Mouse (Mus musculus) limb, embryonic 11.5 days (tissue): ENCODE measurements around the gene Spesp1. TPM values are rescaled to one million over a fixed set of nuclear protein-coding genes. Genes with fewer than 3 reads are reported as not detected.

ENCODE experiments used
- ATAC-seq: fragments of 200-750 bp; cut with Nextera tagmentation; 2 replicates; pipeline ENCODE4 v1.8.0; 2017; ENCODE audit warnings: low read depth; ENCODE audit not compliant: insufficient number of reproducible peaks, low FRiP score, low TSS enrichment
- DNase-seq: peaks from one replicate; pipeline ENCODE4 v3.0.0-alpha.2; 2015; ENCODE audit warnings: low spot score
- H3K27ac ChIP-seq: fragments of 300-500 bp; sonication (generic); replicated peaks from 2 replicates; pipeline ENCODE4 v1.5.1; 2014; ENCODE audit warnings: low read depth, mild to moderate bottlenecking, low read length
- H3K27me3 ChIP-seq: fragments of 300-500 bp; sonication (generic); 2 replicates; pipeline ENCODE4 v1.6.1; 2014; ENCODE audit warnings: mild to moderate bottlenecking, low read length, mixed read lengths; ENCODE audit not compliant: control insufficient read depth, insufficient read depth
- H3K36me3 ChIP-seq: fragments of 300-500 bp; sonication (generic); 2 replicates; pipeline ENCODE4 v1.6.1; 2014; ENCODE audit warnings: mild to moderate bottlenecking, low read length, moderate library complexity, mixed read lengths; ENCODE audit not compliant: control insufficient read depth, insufficient read depth
- H3K4me1 ChIP-seq: fragments of 300-500 bp; sonication (generic); 2 replicates; pipeline ENCODE4 v1.6.1; 2014; ENCODE audit warnings: low read length, mixed read lengths; ENCODE audit not compliant: control insufficient read depth, insufficient read depth
- H3K4me2 ChIP-seq: fragments of 300-500 bp; sonication (generic); 2 replicates; pipeline ENCODE4 v1.6.1; 2014; ENCODE audit warnings: low read depth, mild to moderate bottlenecking, moderate library complexity; ENCODE audit not compliant: severe bottlenecking
- H3K4me3 ChIP-seq: fragments of 300-500 bp; sonication (generic); 2 replicates; pipeline ENCODE4 v1.5.1; 2014; ENCODE audit warnings: low read depth, low read length
- H3K9ac ChIP-seq: fragments of 300-500 bp; sonication (generic); 2 replicates; pipeline ENCODE4 v1.6.1; 2014; ENCODE audit warnings: mild to moderate bottlenecking, low read length
- H3K9me3 ChIP-seq: fragments of 300-500 bp; sonication (generic); 2 replicates; pipeline ENCODE4 v1.6.1; 2016; ENCODE audit warnings: low read length; ENCODE audit not compliant: control insufficient read depth
- WGBS: fragments of 180-500 bp; shearing (Covaris S2); extraction: QIAGEN DNeasy Blood & Tissue Kit; methylation state at CpG from one replicate; pipeline ENCODE4 v1.1.7; 2014; 5-methylcytosine and 5-hydroxymethylcytosine counted together
- polyA plus RNA-seq: library from polyadenylated mRNA; unstranded; fragments of >200 nt; fragmentation: Nextera tagmentation; extraction: Ambion mirVana; gene quantifications from 2 replicates; pipeline ENCODE4 v1.2.1, GENCODE M21; 2014

The Spesp1 gene
- polyA plus RNA-seq, 1 experiment from 2014 or later = not detected

DNA sequence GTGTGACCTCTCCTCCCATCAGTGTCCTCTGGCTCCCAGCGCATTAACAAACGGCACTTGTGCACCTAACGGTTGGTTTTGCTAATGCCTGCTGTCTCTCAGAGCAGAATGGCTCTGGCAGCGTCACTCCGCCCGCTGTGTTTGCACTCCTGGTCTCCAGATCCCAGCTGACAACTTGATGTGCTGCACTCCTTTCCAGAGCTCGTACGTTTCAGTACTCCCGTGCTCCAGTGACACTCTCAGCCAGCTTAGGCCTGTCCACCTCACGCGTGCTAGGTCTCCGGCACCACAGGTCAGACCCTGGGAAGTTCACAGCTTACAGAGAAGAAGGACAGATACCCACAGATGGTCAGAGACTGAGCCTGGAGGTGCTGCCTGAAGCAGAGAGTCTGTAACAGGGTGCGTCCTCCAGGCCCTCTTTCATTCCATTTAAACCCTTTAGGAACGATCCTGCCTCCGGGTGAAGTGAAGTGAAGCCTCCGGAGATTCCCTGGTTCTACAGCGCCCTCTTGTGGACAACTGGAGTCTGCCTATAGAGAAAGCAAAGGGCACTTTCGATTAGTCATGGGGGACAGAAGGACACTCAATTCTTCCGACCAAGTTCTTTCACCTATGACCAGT lies 37.9 kb downstream of the Spesp1 start:
- H3K27me3 ChIP-seq = no peaks in the 10 kb centered on the region
- no peak overlapping the region for H3K4me3 ChIP-seq
- H3K4me1 ChIP-seq = no peaks in the 10 kb centered on the region
- no peak overlapping the region for H3K9ac ChIP-seq
- peak; percentile 92 for DNase-seq
- no peaks in the 10 kb centered on the region for H3K36me3 ChIP-seq
- no peaks in the 10 kb centered on the region for H3K9me3 ChIP-seq
- WGBS = 22% methylated on average over 19 of the region's 19 CpGs
- no peak overlapping the region for H3K27ac ChIP-seq
- H3K4me2 ChIP-seq = peak overlapping the region; percentile 34; the same call in 1 of the 2 replicates
- ATAC-seq = no peak

DNA sequence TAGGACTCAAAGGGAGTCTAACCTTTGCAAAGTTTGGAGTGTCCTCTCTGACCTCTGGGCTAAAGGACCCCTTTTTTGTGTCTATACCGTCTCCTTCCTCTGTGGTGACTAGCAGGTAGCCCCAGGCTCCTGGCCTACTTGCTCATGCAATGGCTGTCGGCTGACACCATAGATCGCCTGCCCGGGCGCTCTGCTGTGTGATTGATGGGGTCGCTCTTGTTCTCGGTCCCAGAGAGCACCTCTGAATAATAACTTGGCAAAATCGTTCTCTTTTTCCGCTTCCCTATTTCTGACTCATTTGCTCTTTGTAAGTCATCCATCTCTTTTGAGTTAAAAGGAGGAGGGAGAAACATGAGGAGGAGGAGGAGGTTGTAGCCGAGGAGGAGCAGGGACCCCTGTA lies 42.0 kb downstream of the Spesp1 start:
- no peaks in the 10 kb centered on the region for H3K9me3 ChIP-seq
- no peaks in the 10 kb centered on the region for H3K4me1 ChIP-seq
- no peaks in the 10 kb centered on the region for H3K36me3 ChIP-seq
- H3K9ac ChIP-seq = no peak overlapping the region
- no peak overlapping the region for H3K4me3 ChIP-seq
- 63% methylated on average over 10 of the region's 10 CpGs for WGBS
- DNase-seq = no peak
- H3K27ac ChIP-seq = no peak overlapping the region
- ATAC-seq = no peak
- H3K4me2 ChIP-seq = no peak overlapping the region
- H3K27me3 ChIP-seq = no peaks in the 10 kb centered on the region

DNA sequence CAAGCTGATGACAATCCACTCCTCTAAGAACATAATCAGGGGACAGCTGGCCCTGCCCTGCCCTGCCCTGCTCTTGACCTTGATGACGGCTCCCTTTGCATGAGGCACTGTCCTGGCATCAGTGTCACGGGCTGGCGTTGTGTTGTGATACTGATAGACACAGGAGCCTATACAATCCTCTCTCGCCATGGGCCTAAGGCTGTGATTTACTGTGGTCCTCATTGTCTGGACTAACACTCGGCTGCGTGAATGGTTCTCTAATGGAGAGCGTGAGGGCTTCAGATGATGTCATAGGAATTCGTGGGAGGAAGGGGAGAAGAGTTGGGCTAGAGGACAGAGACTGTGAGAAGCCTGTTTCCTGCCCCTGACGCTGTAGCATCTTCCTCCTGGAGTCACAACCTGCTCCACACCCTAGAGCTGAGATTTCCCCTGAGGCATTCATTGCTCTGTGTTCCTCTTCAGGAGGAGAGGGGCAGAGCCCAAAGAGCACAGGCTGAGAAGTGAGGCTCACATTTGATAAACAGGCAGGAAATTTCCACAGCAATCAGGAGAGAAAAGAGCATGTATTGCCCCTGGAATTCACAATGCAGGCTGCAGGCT lies 44.5 kb downstream of the Spesp1 start:
- Histone ChIP-seq H3K4me3 (no peak overlapping the region), H3K9ac (no peak overlapping the region), H3K9me3 (no peaks in the 10 kb centered on the region), H3K4me1 (no peaks in the 10 kb centered on the region), H3K36me3 (no peaks in the 10 kb centered on the region), H3K27me3 (no peaks in the 10 kb centered on the region), H3K27ac (no peak overlapping the region), H3K4me2 (no peak overlapping the region)
- DNase-seq (no peak), ATAC-seq (no peak)
- 67% methylated on average over 9 of the region's 9 CpGs for WGBS

DNA sequence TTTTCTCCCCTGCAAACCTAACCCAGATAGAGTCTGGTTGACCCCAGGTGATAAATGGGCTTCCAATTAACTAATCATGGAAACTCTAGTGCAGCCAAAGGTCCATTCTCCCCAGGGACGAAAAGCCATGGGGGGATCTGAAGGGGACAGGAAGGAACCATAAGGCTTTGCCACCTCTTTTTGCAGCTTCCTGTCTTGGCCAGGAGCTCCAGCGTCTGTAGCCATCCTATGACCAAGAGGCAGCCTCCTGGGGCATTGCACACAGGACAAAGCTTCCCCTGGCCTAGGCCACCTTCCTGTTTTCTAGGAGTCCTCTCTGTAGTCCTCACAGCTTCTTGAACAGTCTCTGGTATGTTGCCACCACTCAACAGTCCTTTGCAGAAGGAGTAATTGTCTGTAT lies 46.5 kb downstream of the Spesp1 start:
- ATAC-seq (no peak), DNase-seq (no peak)
- no peak overlapping the region for H3K27ac ChIP-seq
- no peaks in the 10 kb centered on the region for H3K36me3 ChIP-seq
- H3K9me3 ChIP-seq = no peaks in the 10 kb centered on the region
- H3K4me1 ChIP-seq = no peaks in the 10 kb centered on the region
- H3K4me3 ChIP-seq = no peak overlapping the region
- H3K27me3 ChIP-seq = no peaks in the 10 kb centered on the region
- WGBS = 85% methylated on average over 2 of the region's 2 CpGs
- H3K4me2 ChIP-seq = no peak overlapping the region
- no peak overlapping the region for H3K9ac ChIP-seq

DNA sequence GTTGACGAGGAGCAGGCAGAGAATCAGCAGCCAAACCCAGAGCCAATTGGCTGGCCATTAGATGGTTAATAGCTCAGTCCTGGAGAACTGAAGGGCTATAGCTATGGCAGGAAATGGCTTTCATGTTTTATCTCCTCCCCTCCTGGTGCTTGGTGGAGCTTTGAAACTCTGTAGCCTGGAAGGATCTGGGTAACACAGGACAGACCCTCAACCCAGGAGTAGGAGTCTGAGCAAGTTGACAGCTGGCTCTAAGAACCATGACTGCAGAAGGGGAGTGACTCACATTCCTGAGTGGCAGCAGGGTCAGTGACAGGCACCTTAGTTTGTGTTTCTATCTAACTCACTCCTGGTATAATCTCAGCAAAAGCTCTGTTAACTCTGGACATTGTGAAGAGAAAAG lies 49.4 kb downstream of the Spesp1 start:
- no peaks in the 10 kb centered on the region for H3K36me3 ChIP-seq
- H3K27me3 ChIP-seq = no peaks in the 10 kb centered on the region
- 9% methylated on average over 1 of the region's 1 CpGs for WGBS
- H3K4me3 ChIP-seq = no peak overlapping the region
- no peak overlapping the region for H3K4me2 ChIP-seq
- H3K4me1 ChIP-seq = no peaks in the 10 kb centered on the region
- no peak for DNase-seq
- no peak overlapping the region for H3K27ac ChIP-seq
- no peak for ATAC-seq
- H3K9ac ChIP-seq = no peak overlapping the region
- no peaks in the 10 kb centered on the region for H3K9me3 ChIP-seq

DNA sequence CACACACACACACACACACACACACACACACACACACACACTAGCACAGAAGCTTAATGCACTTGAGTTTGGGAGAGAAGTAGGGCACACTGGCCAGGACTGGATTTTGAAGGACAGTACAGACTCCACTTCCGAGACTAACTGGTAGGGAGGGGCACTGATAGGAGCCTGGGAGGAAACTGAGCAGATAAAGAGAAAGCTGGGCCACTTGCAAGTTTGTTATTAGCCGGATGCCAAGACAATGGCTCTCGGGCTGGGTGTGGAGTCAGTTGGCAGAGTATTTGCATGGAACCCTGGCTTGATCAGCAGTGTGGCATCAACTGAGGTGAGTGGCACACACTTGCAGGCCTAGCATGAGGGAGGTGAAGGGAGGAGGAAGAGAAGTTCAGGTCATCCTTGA lies 51.0 kb downstream of the Spesp1 start:
- Histone ChIP-seq H3K9me3 (no peaks in the 10 kb centered on the region), H3K4me2 (no peak overlapping the region), H3K27me3 (no peaks in the 10 kb centered on the region), H3K9ac (no peak overlapping the region), H3K27ac (no peak overlapping the region), H3K4me3 (no peak overlapping the region), H3K36me3 (no peaks in the 10 kb centered on the region), H3K4me1 (no peaks in the 10 kb centered on the region)
- no peak for DNase-seq
- no peak for ATAC-seq
- 80% methylated on average over 3 of the region's 3 CpGs for WGBS

DNA sequence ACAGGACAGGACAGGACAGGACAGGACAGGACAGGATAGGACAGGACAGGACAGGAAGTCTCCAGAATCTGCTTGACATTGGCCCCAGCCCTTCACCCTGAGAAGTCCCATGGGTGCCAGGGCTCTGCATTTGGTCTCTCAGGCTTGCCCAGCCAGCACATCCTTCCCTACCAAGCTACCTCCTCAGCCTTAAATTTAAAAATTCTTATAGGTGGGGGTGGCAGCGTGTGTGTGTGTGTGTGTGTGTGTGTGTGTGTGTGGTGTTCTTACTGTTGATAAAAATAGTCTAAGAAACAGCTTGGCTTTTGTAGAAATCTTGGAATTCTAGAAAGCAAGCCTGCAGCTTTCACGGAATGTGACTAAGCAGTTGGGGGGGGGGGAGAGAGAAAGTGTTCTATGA lies 52.0 kb downstream of the Spesp1 start:
- DNase-seq (no peak), ATAC-seq (no peak)
- Histone ChIP-seq H3K4me1 (no peaks in the 10 kb centered on the region), H3K27me3 (no peaks in the 10 kb centered on the region), H3K4me2 (no peak overlapping the region), H3K36me3 (no peaks in the 10 kb centered on the region), H3K4me3 (no peak overlapping the region), H3K9ac (no peak overlapping the region), H3K9me3 (no peaks in the 10 kb centered on the region), H3K27ac (no peak overlapping the region)
- 82% methylated on average over 2 of the region's 2 CpGs for whole genome bisulfite sequencing

DNA sequence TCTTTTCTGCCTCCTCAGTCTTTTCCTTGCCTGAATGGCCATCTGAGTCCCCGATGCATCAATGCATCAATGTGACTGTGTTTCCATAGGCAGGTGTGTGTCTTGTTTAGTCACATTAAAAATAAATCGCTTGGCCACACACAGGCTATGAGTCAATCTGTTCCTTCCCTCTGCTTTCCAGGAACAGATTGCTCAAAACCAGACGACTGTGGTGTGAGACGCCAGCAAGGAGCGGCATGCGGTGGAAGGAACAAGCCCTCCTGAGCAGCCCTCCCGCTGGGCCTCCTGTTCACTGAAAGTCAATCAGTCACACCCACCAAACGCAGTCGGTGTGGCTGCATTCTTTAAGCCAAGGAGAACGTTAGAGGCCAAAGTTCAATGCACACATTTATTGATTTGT lies 59.5 kb downstream of the Spesp1 start:
- H3K4me2 ChIP-seq = no peak overlapping the region
- H3K27me3 ChIP-seq = no peaks in the 10 kb centered on the region
- H3K4me3 ChIP-seq = no peak overlapping the region
- H3K9ac ChIP-seq = no peak overlapping the region
- H3K27ac ChIP-seq = no peak overlapping the region
- H3K9me3 ChIP-seq = no peaks in the 10 kb centered on the region
- H3K36me3 ChIP-seq = no peaks in the 10 kb centered on the region
- ATAC-seq = no peak
- 13% methylated on average over 10 of the region's 10 CpGs for WGBS
- peak; percentile 53 for DNase-seq
- H3K4me1 ChIP-seq = peaks cover 6% of the 10 kb centered on the region; the same call in 1 of the 2 replicates

DNA sequence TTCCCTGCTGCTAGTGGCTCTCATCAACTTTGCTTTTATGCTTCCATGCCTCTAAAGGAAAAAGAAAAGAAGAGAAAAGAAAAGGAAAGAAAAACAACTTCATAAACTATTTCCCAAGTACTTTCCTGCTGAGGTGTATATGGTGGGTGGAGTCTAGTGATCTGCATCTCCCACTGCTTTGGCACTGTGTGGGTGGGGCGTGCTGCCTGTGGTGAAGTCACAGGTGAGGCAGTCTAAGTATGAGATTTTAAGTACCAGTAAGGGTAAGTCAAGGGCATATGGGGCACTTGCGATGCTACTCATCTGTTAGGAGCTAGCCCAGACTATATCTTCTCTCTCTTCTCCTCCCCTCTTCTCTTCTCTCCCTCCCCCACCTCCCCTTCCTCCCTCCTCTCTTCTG lies 60.0 kb downstream of the Spesp1 start:
- 87% methylated on average over 2 of the region's 2 CpGs for WGBS
- H3K27ac ChIP-seq = no peak overlapping the region

More for the DNA sequence above, 60.0 kb downstream of the Spesp1 start:
- H3K9ac ChIP-seq = no peak overlapping the region
- H3K4me2 ChIP-seq = no peak overlapping the region
- ATAC-seq (no peak), DNase-seq (no peak)
- H3K9me3 ChIP-seq = no peaks in the 10 kb centered on the region
- no peaks in the 10 kb centered on the region for H3K36me3 ChIP-seq
- peaks cover 6% of the 10 kb centered on the region; the same call in 1 of the 2 replicates for H3K4me1 ChIP-seq
- H3K4me3 ChIP-seq = no peak overlapping the region
- no peaks in the 10 kb centered on the region for H3K27me3 ChIP-seq
